Mouse (Mus musculus) spleen, adult 2 months (tissue): ENCODE data around the gene Heg1.

Source experiments
- CTCF ChIP-seq: fragments of 200-500 bp; IDR thresholded peaks from 2 replicates; pipeline ENCODE4 v1.5.1; 2011; ENCODE audit warnings: mild to moderate bottlenecking, inconsistent platforms; ENCODE audit not compliant: insufficient read depth, insufficient read length, insufficient replicate concordance; ENCODE audit errors: extremely low read depth
- POLR2A ChIP-seq: fragments of 200-500 bp; IDR thresholded peaks from 2 replicates; pipeline ENCODE4 v1.6.1; 2011; ENCODE audit warnings: low read depth, low read length, inconsistent platforms

DNA sequence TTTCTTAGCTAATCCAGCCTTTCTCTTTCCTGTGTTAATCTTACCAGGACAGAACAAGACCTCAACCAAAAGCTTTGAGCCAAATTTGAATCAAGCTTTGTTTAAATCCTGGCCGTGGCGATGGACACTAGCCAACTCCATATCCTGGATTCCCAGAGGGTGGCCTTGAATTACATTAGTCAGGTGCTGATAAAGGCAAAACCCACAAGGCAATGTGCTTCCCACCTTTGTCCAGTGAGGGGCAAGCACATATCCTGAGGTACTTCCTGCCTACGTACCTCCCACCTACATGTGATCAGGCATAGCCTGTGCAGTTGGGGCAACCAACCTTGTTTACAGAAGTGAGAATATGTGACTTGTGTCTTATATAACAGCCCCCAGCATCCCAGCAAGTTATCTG, 90.8 kb downstream of the Heg1 start:
- TF ChIP-seq CTCF (no peak), POLR2A (no peak)
